In genomic region chr7:99648623-99649022, GRCm38 (mm10) we compare ENCODE assay signal across 9 mouse cellular contexts. TPM values are rescaled to one million over a fixed set of nuclear protein-coding genes. Genes with fewer than 3 reads are reported as not detected.
DNase-seq lines count a peak whose midpoint lies in the region; ATAC-seq lines count a peak whose summit lies in the region.
"Had no signal": no experiment of that assay in that cellular context is flagged by ENCODE, and none has a peak within 500 bp of the region (broad histone marks: within the 10 kb centered on the region; RNA-seq: fewer than 3 reads in every experiment).

No protein-coding gene starts in this region.

- no peaks in the 10 kb centered on the region for H3K4me1 ChIP-seq in intestine, embryonic 14.5 days (replicated peaks; ENCODE audit: control insufficient read depth, insufficient read depth, low read length)
- no peaks in the 10 kb centered on the region for H3K4me1 ChIP-seq in intestine, embryonic 16.5 days (ENCODE audit: control insufficient read depth, insufficient read depth, low read length)
- peaks cover 20% of the 10 kb centered on the region for H3K4me1 ChIP-seq in midbrain, embryonic 13.5 days (replicated peaks)
- H3K4me1 ChIP-seq: heart, embryonic 15.5 days had no signal

- H3K9ac ChIP-seq in intestine, embryonic 14.5 days (ENCODE audit: low read length): no peak overlapping the region
- no peak overlapping the region for H3K9ac ChIP-seq in intestine, embryonic 16.5 days (ENCODE audit: low read depth, low read length)
- no peak overlapping the region for H3K9ac ChIP-seq in midbrain, embryonic 13.5 days (replicated peaks)
- H3K9ac ChIP-seq: heart, embryonic 15.5 days had no signal

- no peak overlapping the region for H3K4me2 ChIP-seq in intestine, embryonic 14.5 days (ENCODE audit: low read length)
- H3K4me2 ChIP-seq in intestine, embryonic 16.5 days (ENCODE audit: low read depth, low read length): no peak overlapping the region
- no peak overlapping the region for H3K4me2 ChIP-seq in midbrain, embryonic 13.5 days (replicated peaks)
- H3K4me2 ChIP-seq: heart, embryonic 15.5 days had no signal

- H3K27me3 ChIP-seq in intestine, embryonic 14.5 days (replicated peaks; ENCODE audit: control insufficient read depth, insufficient read depth, low read length): no peaks in the 10 kb centered on the region
- H3K27me3 ChIP-seq in intestine, embryonic 16.5 days (replicated peaks; ENCODE audit: control insufficient read depth, insufficient read depth, low read length): 0 out of 2 replicates have a peak, but pooled peaks cover 3% of the 10 kb centered on the region
- H3K27me3 ChIP-seq in midbrain, embryonic 13.5 days: 0 out of 2 replicates have a peak, but pooled peaks cover 2% of the 10 kb centered on the region

- H3K36me3 ChIP-seq in intestine, embryonic 14.5 days (ENCODE audit: control insufficient read depth, insufficient read depth, low read length): no peaks in the 10 kb centered on the region
- no peaks in the 10 kb centered on the region for H3K36me3 ChIP-seq in intestine, embryonic 16.5 days (ENCODE audit: control insufficient read depth, insufficient read depth, low read length)
- H3K36me3 ChIP-seq in midbrain, embryonic 13.5 days: no peaks in the 10 kb centered on the region
- H3K36me3 ChIP-seq: heart, embryonic 15.5 days had no signal

- H3K9me3 ChIP-seq in intestine, embryonic 14.5 days (ENCODE audit: control insufficient read depth, low read length): no peaks in the 10 kb centered on the region
- H3K9me3 ChIP-seq in intestine, embryonic 16.5 days (ENCODE audit: control insufficient read depth, low read length): 0 out of 2 replicates have a peak, but pooled peaks cover 3% of the 10 kb centered on the region
- H3K9me3 ChIP-seq in midbrain, embryonic 13.5 days: no peaks in the 10 kb centered on the region
- H3K9me3 ChIP-seq: heart, embryonic 15.5 days had no signal

- no peak for ATAC-seq in intestine, embryonic 14.5 days (replicated peaks; ENCODE audit: low FRiP score, low TSS enrichment, low read depth)
- ATAC-seq in intestine, embryonic 16.5 days: no peak
- ATAC-seq in midbrain, embryonic 13.5 days: no peak

- DNase-seq in intestine, embryonic 14.5 days (ENCODE audit: low spot score): peak; percentile 92
- DNase-seq in NIH3T3 (ENCODE audit: low read depth): peak; percentile 80
- peak; percentile 90 for DNase-seq in embryo, embryonic 10 days (ENCODE audit: low spot score)
- peak; percentile 88 for DNase-seq in kidney, postnatal 10 days
- DNase-seq in ovary, postnatal 10 days (ENCODE audit: low spot score): peak; percentile 62
- no peak for DNase-seq in spleen, postnatal 14 days (ENCODE audit: low spot score in 2 of 2)

- 3% methylated on average over 6 of the region's 6 CpGs for WGBS in intestine, embryonic 14.5 days
- 2% methylated on average over 6 of the region's 6 CpGs for WGBS in intestine, embryonic 16.5 days
- 9% methylated on average over 6 of the region's 6 CpGs for WGBS in midbrain, embryonic 13.5 days

- no peak overlapping the region for H3K27ac ChIP-seq in intestine, embryonic 14.5 days (ENCODE audit: low read depth)
- no peak overlapping the region for H3K27ac ChIP-seq in intestine, embryonic 16.5 days (ENCODE audit: low read length)
- H3K27ac ChIP-seq in midbrain, embryonic 13.5 days: no peak overlapping the region
- H3K27ac ChIP-seq: heart, embryonic 15.5 days had no signal

- H3K4me3 ChIP-seq in intestine, embryonic 14.5 days (ENCODE audit: low read depth, low read length): no peak overlapping the region
- no peak overlapping the region for H3K4me3 ChIP-seq in intestine, embryonic 16.5 days (ENCODE audit: low read length)
- no peak overlapping the region for H3K4me3 ChIP-seq in midbrain, embryonic 13.5 days (replicated peaks)
- H3K4me3 ChIP-seq: heart, embryonic 15.5 days had no signal

RNA-seq across cellular contexts. Expression of gene Tpbgl, which starts 21.7 kb away (rescaled TPM):
- 1.3 and 1.7 TPM in 2 replicates for polyA plus RNA-seq in intestine, embryonic 14.5 days (2014; fragmentation: Nextera tagmentation; extraction: Ambion mirVana)
- polyA plus RNA-seq in intestine, embryonic 16.5 days (2015; fragmentation: Nextera tagmentation; extraction: Ambion mirVana): 1.0 and 1.1 TPM in 2 replicates
- 0.64 and 1.0 TPM in 2 replicates for polyA plus RNA-seq in midbrain, embryonic 13.5 days (2015; fragmentation: Nextera tagmentation; extraction: Ambion mirVana)

Comparison
In these comparisons a context has a peak if more than half of its experiments do, and no peak if none do; other contexts are left out.
1. DNase-seq: peak in intestine, embryonic 14.5 days (single experiment), NIH3T3 (single experiment), embryo, embryonic 10 days (single experiment), kidney, postnatal 10 days (single experiment) and ovary, postnatal 10 days (single experiment); none in spleen, postnatal 14 days (0 of 2).